Mouse (Mus musculus) heart, embryonic 12.5 days (tissue): ENCODE results near the gene Snca. TPM values are rescaled to one million over a fixed set of nuclear protein-coding genes. Genes with fewer than 3 reads are reported as not detected.

Source experiments
- ATAC-seq: fragments of 200-750 bp; cut with Nextera tagmentation; 2 replicates; pipeline ENCODE4 v1.8.0; 2017; ENCODE audit warnings: moderate TSS enrichment, moderate library complexity; ENCODE audit not compliant: insufficient number of reproducible peaks, low FRiP score
- H3K27ac ChIP-seq: fragments of 300-500 bp; sonication (generic); 2 replicates; pipeline ENCODE4 v1.5.1; 2016; ENCODE audit warnings: mild to moderate bottlenecking, moderate library complexity; ENCODE audit not compliant: poor library complexity, severe bottlenecking
- H3K27me3 ChIP-seq: fragments of 300-500 bp; sonication (generic); replicated peaks from 2 replicates; pipeline ENCODE4 v1.6.1; 2016; ENCODE audit warnings: mild to moderate bottlenecking, moderate library complexity
- H3K36me3 ChIP-seq: fragments of 300-500 bp; sonication (generic); 2 replicates; pipeline ENCODE4 v1.6.1; 2016; ENCODE audit warnings: mild to moderate bottlenecking, moderate library complexity
- H3K4me1 ChIP-seq: fragments of 300-500 bp; sonication (generic); replicated peaks from 2 replicates; pipeline ENCODE4 v1.6.1; 2016; ENCODE audit warnings: mild to moderate bottlenecking
- H3K4me2 ChIP-seq: fragments of 300-500 bp; sonication (generic); 2 replicates; pipeline ENCODE4 v1.6.1; 2016; ENCODE audit warnings: mild to moderate bottlenecking, moderate library complexity
- H3K4me3 ChIP-seq: fragments of 300-500 bp; sonication (generic); 2 replicates; pipeline ENCODE4 v1.5.1; 2016; ENCODE audit warnings: mild to moderate bottlenecking
- H3K9ac ChIP-seq: fragments of 300-500 bp; sonication (generic); 2 replicates; pipeline ENCODE4 v1.6.1; 2016; ENCODE audit warnings: mild to moderate bottlenecking, moderate library complexity
- H3K9me3 ChIP-seq: fragments of 300-500 bp; sonication (generic); replicated peaks from 2 replicates; pipeline ENCODE4 v1.6.1; 2016; ENCODE audit warnings: mild to moderate bottlenecking, moderate library complexity
- WGBS: fragments of 180-500 bp; shearing (Covaris S2); methylation state at CpG from one replicate; pipeline ENCODE4 v1.1.7; 2016; 5-methylcytosine and 5-hydroxymethylcytosine counted together
- polyA plus RNA-seq: library from polyadenylated mRNA; unstranded; fragments of >200 nt; fragmentation: Nextera tagmentation; extraction: Ambion mirVana; gene quantifications from 2 replicates; pipeline ENCODE4 v1.2.1, GENCODE M21; 2016

Snca gene
- 47.7 and 49.1 TPM in 2 replicates for polyA plus RNA-seq

DNA sequence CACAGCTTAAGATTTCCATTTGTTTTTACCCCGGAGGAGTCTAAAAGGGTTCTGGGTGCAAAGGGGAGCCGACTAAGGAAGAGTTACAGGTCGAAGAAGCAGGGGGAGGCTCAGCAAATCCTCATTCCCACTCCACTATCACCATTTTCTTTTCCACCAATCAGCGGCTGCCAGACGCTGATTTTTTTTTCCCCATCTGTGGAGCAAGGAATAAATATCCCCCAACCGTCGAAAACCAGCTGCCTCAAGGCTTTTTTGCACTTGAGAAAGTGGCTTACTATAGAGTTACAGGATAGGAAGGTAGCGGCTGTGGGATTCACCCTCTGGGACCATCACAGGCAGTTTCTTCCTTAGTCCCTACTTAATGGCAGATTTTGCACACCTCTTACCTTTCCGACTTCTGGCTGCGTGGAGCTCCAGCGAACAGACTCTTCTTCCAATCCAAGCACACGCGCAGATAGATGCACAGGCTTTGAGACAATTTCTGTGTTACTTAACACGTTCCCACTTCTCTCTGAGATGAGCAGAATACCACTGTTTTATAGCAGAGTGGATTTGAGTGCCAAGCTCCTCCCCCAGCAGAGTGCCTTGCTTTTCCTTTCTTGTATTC is at the start of gene Snca:
TSS of gene Snca (minus strand) at position 574 of the 610 bp plus-strand sequence.
- ATAC-seq, result no peak; the same call in 1 of the 2 replicates
- WGBS, result 5% methylated on average over 14 of the region's 14 CpGs
- H3K27me3 ChIP-seq, result 0 out of 2 replicates have a peak, but pooled peaks cover 2% of the 10 kb centered on the region
- H3K4me1 ChIP-seq, result 0 out of 2 replicates have a peak, but pooled peaks cover 5% of the 10 kb centered on the region
- no peaks in the 10 kb centered on the region for H3K36me3 ChIP-seq
- H3K4me3 ChIP-seq, result peak within 1 kb of the TSS; percentile 58
- H3K27ac ChIP-seq, result peak within 1 kb of the TSS; percentile 37
- peak within 1 kb of the TSS; percentile 92 for H3K4me2 ChIP-seq
- H3K9ac ChIP-seq, result peak within 1 kb of the TSS; percentile 71
- H3K9me3 ChIP-seq, result no peaks in the 10 kb centered on the region

GRCm38 (mm10) chr6:60870126-60870525 is 40.5 kb upstream of the Snca start:
- no peak overlapping the region for H3K27ac ChIP-seq
- no peaks in the 10 kb centered on the region for H3K4me1 ChIP-seq
- no peaks in the 10 kb centered on the region for H3K36me3 ChIP-seq
- H3K9me3 ChIP-seq, result no peaks in the 10 kb centered on the region
- no peak for ATAC-seq
- H3K4me3 ChIP-seq, result no peak overlapping the region
- no peaks in the 10 kb centered on the region for H3K27me3 ChIP-seq
- H3K4me2 ChIP-seq, result no peak overlapping the region
- WGBS, result 65% methylated on average over 1 of the region's 1 CpGs
- H3K9ac ChIP-seq, result no peak overlapping the region

DNA sequence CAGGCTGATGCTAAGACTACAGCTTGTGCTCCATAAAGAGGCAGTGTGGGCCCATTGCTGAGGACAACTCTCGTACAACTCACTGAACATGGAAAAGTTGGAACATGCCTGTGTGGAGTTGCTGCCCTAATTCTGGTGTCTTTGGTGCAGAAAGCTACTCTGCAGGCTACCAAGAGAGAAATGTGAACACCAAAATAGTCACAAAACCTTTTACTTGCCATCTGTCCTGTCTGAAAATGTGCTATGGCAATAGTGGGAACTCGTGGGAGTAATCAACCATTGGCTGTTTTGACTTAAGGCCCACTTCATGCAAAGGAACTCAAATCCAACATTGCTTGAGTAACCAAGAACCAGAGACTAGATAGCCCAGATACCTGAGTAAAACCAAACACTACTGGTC is 26.9 kb upstream of the Snca start:
- 73% methylated on average over 2 of the region's 2 CpGs for WGBS

DNA sequence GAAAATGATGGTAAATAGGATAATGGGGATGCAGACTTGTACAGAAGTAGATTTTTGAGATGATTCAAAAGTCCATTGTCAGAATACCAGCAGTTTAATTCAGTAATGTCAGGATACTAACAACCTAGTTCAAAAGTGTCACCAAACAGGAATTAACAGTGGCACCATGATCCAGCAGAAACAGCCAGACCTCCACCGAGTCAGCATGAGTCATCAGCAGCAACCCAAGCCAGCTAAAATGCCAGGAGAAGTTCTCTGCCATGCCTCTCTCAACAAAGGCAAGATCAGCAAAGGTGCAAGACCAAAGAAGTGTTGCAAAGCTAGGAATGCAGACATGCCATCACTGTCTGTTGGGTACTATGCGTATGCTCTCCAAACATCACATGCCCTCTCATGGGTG is 22.0 kb upstream of the Snca start:
- no peaks in the 10 kb centered on the region for H3K36me3 ChIP-seq
- H3K4me2 ChIP-seq, result no peak overlapping the region
- no peaks in the 10 kb centered on the region for H3K9me3 ChIP-seq
- H3K4me1 ChIP-seq, result no peaks in the 10 kb centered on the region
- no peak overlapping the region for H3K4me3 ChIP-seq
- H3K27me3 ChIP-seq, result no peaks in the 10 kb centered on the region
- WGBS, result 84% methylated on average over 2 of the region's 2 CpGs
- no peak overlapping the region for H3K9ac ChIP-seq
- no peak overlapping the region for H3K27ac ChIP-seq
- ATAC-seq, result peak; percentile 71; the same call in 1 of the 2 replicates

More for the DNA sequence above, 26.9 kb upstream of the Snca start:
- no peaks in the 10 kb centered on the region for H3K36me3 ChIP-seq
- H3K4me3 ChIP-seq, result no peak overlapping the region
- ATAC-seq, result no peak
- no peak overlapping the region for H3K9ac ChIP-seq
- no peaks in the 10 kb centered on the region for H3K4me1 ChIP-seq
- H3K4me2 ChIP-seq, result no peak overlapping the region
- no peak overlapping the region for H3K27ac ChIP-seq
- no peaks in the 10 kb centered on the region for H3K27me3 ChIP-seq
- H3K9me3 ChIP-seq, result no peaks in the 10 kb centered on the region

DNA sequence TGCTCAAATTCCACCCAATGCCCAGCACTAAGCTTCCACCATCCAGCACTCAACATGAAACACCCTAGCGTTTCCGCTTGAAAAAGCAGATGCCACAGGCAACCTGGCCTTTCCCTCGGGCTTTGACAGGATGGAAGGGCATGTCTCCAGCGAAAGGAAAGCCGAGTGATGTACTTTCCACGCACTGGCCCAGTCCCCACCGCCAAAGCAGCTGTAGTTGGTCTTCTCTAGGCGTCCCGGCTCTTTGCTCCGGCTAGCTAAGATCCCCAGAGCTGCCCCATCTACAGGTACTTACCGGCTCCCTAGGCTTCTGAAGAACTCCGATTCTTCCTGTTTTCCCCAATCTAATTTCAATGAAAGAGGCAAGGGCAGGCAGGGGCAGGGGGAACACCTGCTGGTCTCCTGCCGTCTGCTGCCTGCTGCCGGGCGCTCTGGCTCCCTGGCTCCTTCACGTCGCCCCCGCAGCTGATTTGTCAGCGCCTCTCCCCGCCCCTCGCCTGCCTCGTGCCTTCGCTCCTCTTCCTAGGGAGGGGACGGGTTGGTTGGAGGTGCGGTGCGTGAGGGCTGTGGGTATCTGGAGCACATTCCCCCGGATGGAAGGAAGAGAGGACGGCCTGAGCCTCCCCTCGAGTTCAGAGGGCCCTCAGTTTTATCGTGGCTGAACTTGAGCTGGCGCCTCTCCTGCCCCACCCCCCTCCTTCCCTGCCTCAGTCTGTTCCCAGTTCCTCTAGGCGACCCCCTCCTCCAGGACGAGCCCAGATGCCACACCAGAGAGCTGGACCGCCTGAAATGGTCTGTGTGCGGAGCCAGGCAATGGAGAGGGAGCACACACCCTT is 1.0 kb downstream of the Snca start:
- ATAC-seq, result peak; percentile 91
- Histone ChIP-seq H3K36me3 (no peaks in the 10 kb centered on the region), H3K9me3 (no peaks in the 10 kb centered on the region), H3K4me3 (peak overlapping the region; percentile 58), H3K9ac (peak overlapping the region; percentile 71), H3K27me3 (0 out of 2 replicates have a peak, but pooled peaks cover 2% of the 10 kb centered on the region), H3K4me1 (0 out of 2 replicates have a peak, but pooled peaks cover 5% of the 10 kb centered on the region), H3K27ac (peak overlapping the region; percentile 63), H3K4me2 (peak overlapping the region; percentile 92)
- WGBS, result 1% methylated on average over 35 of the region's 35 CpGs

- no peaks in the 10 kb centered on the region for H3K36me3 ChIP-seq
- peak overlapping the region; percentile 71; the same call in 1 of the 2 replicates for H3K9ac ChIP-seq
- H3K4me2 ChIP-seq, result peak overlapping the region; percentile 92
- 0 out of 2 replicates have a peak, but pooled peaks cover 5% of the 10 kb centered on the region for H3K4me1 ChIP-seq
- H3K27ac ChIP-seq, result peak overlapping the region; percentile 63
- H3K4me3 ChIP-seq, result peak overlapping the region; percentile 58
- H3K9me3 ChIP-seq, result no peaks in the 10 kb centered on the region
- 18% methylated on average over 1 of the region's 1 CpGs for WGBS
- peak; percentile 91 for ATAC-seq
- H3K27me3 ChIP-seq, result 0 out of 2 replicates have a peak, but pooled peaks cover 2% of the 10 kb centered on the region
These were observed 1.6 kb downstream of the Snca start for GRCm38 (mm10) chr6:60828047-60828428.

- H3K9me3 ChIP-seq, result no peaks in the 10 kb centered on the region
- no peak overlapping the region for H3K4me2 ChIP-seq
- no peak overlapping the region for H3K4me3 ChIP-seq
- WGBS, result 50% methylated on average over 1 of the region's 1 CpGs
- H3K36me3 ChIP-seq, result no peaks in the 10 kb centered on the region
- 0 out of 2 replicates have a peak, but pooled peaks cover 2% of the 10 kb centered on the region for H3K27me3 ChIP-seq
- ATAC-seq, result peak; percentile 51; the same call in 1 of the 2 replicates
- 0 out of 2 replicates have a peak, but pooled peaks cover 5% of the 10 kb centered on the region for H3K4me1 ChIP-seq
- H3K27ac ChIP-seq, result no peak overlapping the region
- no peak overlapping the region for H3K9ac ChIP-seq
These were observed 2.4 kb downstream of the Snca start for GRCm38 (mm10) chr6:60827290-60827689.

- Histone ChIP-seq H3K4me2 (no peak overlapping the region), H3K27me3 (no peaks in the 10 kb centered on the region), H3K4me1 (no peaks in the 10 kb centered on the region), H3K36me3 (no peaks in the 10 kb centered on the region), H3K9ac (no peak overlapping the region), H3K4me3 (no peak overlapping the region), H3K27ac (no peak overlapping the region), H3K9me3 (no peaks in the 10 kb centered on the region)
- no peak for ATAC-seq
- 69% methylated on average over 1 of the region's 1 CpGs for WGBS
These were observed 10.4 kb downstream of the Snca start for GRCm38 (mm10) chr6:60819272-60819671.

- H3K4me1 ChIP-seq, result no peaks in the 10 kb centered on the region
- no peaks in the 10 kb centered on the region for H3K36me3 ChIP-seq
- no peaks in the 10 kb centered on the region for H3K27me3 ChIP-seq
- 66% methylated on average over 3 of the region's 3 CpGs for WGBS
- no peak overlapping the region for H3K4me2 ChIP-seq
- no peak overlapping the region for H3K27ac ChIP-seq
- H3K4me3 ChIP-seq, result no peak overlapping the region
- no peak overlapping the region for H3K9ac ChIP-seq
- ATAC-seq, result no peak
- no peaks in the 10 kb centered on the region for H3K9me3 ChIP-seq
These were observed 16.1 kb downstream of the Snca start for GRCm38 (mm10) chr6:60813516-60813915.

- Histone ChIP-seq H3K36me3 (no peaks in the 10 kb centered on the region), H3K27me3 (no peaks in the 10 kb centered on the region), H3K4me2 (no peak overlapping the region), H3K9ac (no peak overlapping the region), H3K9me3 (no peaks in the 10 kb centered on the region), H3K4me1 (0 out of 2 replicates have a peak, but pooled peaks cover 3% of the 10 kb centered on the region), H3K4me3 (no peak overlapping the region), H3K27ac (no peak overlapping the region)
- 94% methylated on average over 1 of the region's 1 CpGs for WGBS
- ATAC-seq, result no peak
These were observed 31.4 kb downstream of the Snca start for GRCm38 (mm10) chr6:60798266-60798665.

DNA sequence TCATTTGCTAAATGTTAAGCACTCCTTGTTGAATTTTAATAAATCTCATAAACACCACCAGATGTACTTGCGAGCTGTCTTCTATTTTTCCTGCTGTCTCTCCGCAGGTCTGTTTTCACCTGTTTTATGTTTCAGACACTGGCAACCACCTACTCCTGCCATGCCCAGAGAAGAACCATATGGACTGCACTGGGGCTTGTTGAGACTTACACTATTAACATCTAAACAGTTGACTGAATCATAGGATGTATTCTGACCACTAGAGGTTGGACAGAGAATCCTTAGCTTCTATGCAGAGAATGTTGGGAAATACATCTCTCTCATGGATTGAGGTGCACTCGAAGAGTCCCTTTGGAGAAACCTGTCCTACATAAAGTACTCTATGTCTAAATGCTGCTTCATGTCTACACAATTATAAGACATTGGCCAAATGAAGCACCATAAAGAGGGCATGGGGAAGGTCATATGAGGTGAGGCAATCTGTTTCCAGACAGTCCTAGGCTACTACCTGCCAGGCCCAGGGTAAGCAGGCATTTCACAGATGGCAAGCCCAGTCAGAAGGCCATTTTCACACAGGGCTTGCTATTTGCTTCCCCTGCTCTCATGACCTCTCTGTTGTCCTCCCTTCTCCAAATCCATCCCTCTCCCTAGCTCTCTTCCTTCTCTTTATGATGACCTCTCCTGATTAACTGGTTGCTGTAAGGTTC is 35.8 kb downstream of the Snca start:
- Histone ChIP-seq H3K9ac (no peak overlapping the region), H3K4me2 (no peak overlapping the region), H3K36me3 (no peaks in the 10 kb centered on the region), H3K4me1 (no peaks in the 10 kb centered on the region), H3K9me3 (no peaks in the 10 kb centered on the region), H3K4me3 (no peak overlapping the region), H3K27ac (no peak overlapping the region), H3K27me3 (no peaks in the 10 kb centered on the region)
- 90% methylated on average over 3 of the region's 3 CpGs for WGBS
- ATAC-seq, result no peak
